Mouse (Mus musculus): ENCODE data around the gene Shisa6. TPM values are rescaled to one million over a fixed set of nuclear protein-coding genes. Genes with fewer than 3 reads are reported as not detected.

The Shisa6 gene
- polyA plus RNA-seq, 2 experiments: 0.59 to 1.1 TPM

GRCm38 (mm10) chr11:66527343-66527742 is 1.6 kb upstream of the Shisa6 start:
- H3K27me3 ChIP-seq (ENCODE audit: control insufficient read depth, insufficient read depth, low read length): peaks cover 63% of the 10 kb centered on the region
- no peak for TF ChIP-seq POLR2A (IDR thresholded peaks at IDR 0.05; ENCODE audit: borderline replicate concordance, extremely low read depth, insufficient read depth, insufficient read length)
- DNase-seq (ENCODE audit: low spot score): no peak
- no peak overlapping the region for H3K27ac ChIP-seq (replicated peaks; ENCODE audit: low read depth, low read length)
- no peaks in the 10 kb centered on the region for H3K36me3 ChIP-seq (ENCODE audit: control insufficient read depth, insufficient read depth, low read length)
- no peak overlapping the region for H3K9ac ChIP-seq (ENCODE audit: low read depth, low read length, severe bottlenecking)
- no peak overlapping the region for H3K4me2 ChIP-seq (replicated peaks; ENCODE audit: low read depth, low read length, severe bottlenecking)
- H3K4me3 ChIP-seq (replicated peaks; ENCODE audit: low read length): no peak overlapping the region
- no peak for ATAC-seq (ENCODE audit: low FRiP score, low read depth)
- H3K9me3 ChIP-seq (ENCODE audit: control insufficient read depth, low read length): no peaks in the 10 kb centered on the region
- H3K4me1 ChIP-seq (ENCODE audit: control insufficient read depth, insufficient read depth, low read length): no peaks in the 10 kb centered on the region
- WGBS: 0% methylated on average over 5 of the region's 5 CpGs

GRCm38 (mm10) chr11:66526981-66527320 is 1.2 kb upstream of the Shisa6 start:
- H3K4me3 ChIP-seq (replicated peaks; ENCODE audit: low read length): peak overlapping the region; percentile 56
- H3K27me3 ChIP-seq (ENCODE audit: control insufficient read depth, insufficient read depth, low read length): peaks cover 67% of the 10 kb centered on the region
- no peaks in the 10 kb centered on the region for H3K36me3 ChIP-seq (ENCODE audit: control insufficient read depth, insufficient read depth, low read length)
- no peak for ATAC-seq (ENCODE audit: low FRiP score, low read depth)
- H3K9me3 ChIP-seq (ENCODE audit: control insufficient read depth, low read length): no peaks in the 10 kb centered on the region
- H3K27ac ChIP-seq (replicated peaks; ENCODE audit: low read depth, low read length): no peak overlapping the region
- H3K4me1 ChIP-seq (ENCODE audit: control insufficient read depth, insufficient read depth, low read length): no peaks in the 10 kb centered on the region
- no peak for DNase-seq (ENCODE audit: low spot score)
- WGBS: 8% methylated on average over 5 of the region's 5 CpGs
- TF ChIP-seq POLR2A (IDR thresholded peaks at IDR 0.05; ENCODE audit: borderline replicate concordance, extremely low read depth, insufficient read depth, insufficient read length): no peak
- H3K9ac ChIP-seq (ENCODE audit: low read depth, low read length, severe bottlenecking): no peak overlapping the region
- H3K4me2 ChIP-seq (replicated peaks; ENCODE audit: low read depth, low read length, severe bottlenecking): peak overlapping the region; percentile 93

GRCm38 (mm10) chr11:66526046-66526980 is 549 bp upstream of the Shisa6 start:
- no peak for DNase-seq (ENCODE audit: low spot score)
- WGBS: under 1% methylated on average over 67 of the region's 126 CpGs
- H3K4me3 ChIP-seq (replicated peaks; ENCODE audit: low read length): peak overlapping the region; percentile 56
- ATAC-seq (ENCODE audit: low FRiP score, low read depth): no peak; the same call in 1 of the 2 replicates
- no peak overlapping the region for H3K27ac ChIP-seq (replicated peaks; ENCODE audit: low read depth, low read length)
- no peaks in the 10 kb centered on the region for H3K4me1 ChIP-seq (ENCODE audit: control insufficient read depth, insufficient read depth, low read length)
- peaks cover 72% of the 10 kb centered on the region for H3K27me3 ChIP-seq (ENCODE audit: control insufficient read depth, insufficient read depth, low read length)
- H3K4me2 ChIP-seq (replicated peaks; ENCODE audit: low read depth, low read length, severe bottlenecking): peak overlapping the region; percentile 93
- no peaks in the 10 kb centered on the region for H3K36me3 ChIP-seq (ENCODE audit: control insufficient read depth, insufficient read depth, low read length)
- TF ChIP-seq POLR2A (IDR thresholded peaks at IDR 0.05; ENCODE audit: borderline replicate concordance, extremely low read depth, insufficient read depth, insufficient read length): no peak
- H3K9me3 ChIP-seq (ENCODE audit: control insufficient read depth, low read length): no peaks in the 10 kb centered on the region
- H3K9ac ChIP-seq (ENCODE audit: low read depth, low read length, severe bottlenecking): peak overlapping the region; percentile 43

GRCm38 (mm10) chr11:66524251-66524650 is 1.5 kb downstream of the Shisa6 start:
- no peak overlapping the region for H3K4me3 ChIP-seq (replicated peaks; ENCODE audit: low read length)
- no peak overlapping the region for H3K9ac ChIP-seq (ENCODE audit: low read depth, low read length, severe bottlenecking)
- ATAC-seq (ENCODE audit: low FRiP score, low read depth) (no peak), DNase-seq (ENCODE audit: low spot score) (no peak)
- H3K4me1 ChIP-seq (ENCODE audit: control insufficient read depth, insufficient read depth, low read length): no peaks in the 10 kb centered on the region
- 48% methylated on average over 4 of the region's 4 CpGs for WGBS
- no peak for TF ChIP-seq POLR2A (IDR thresholded peaks at IDR 0.05; ENCODE audit: borderline replicate concordance, extremely low read depth, insufficient read depth, insufficient read length)
- H3K36me3 ChIP-seq (ENCODE audit: control insufficient read depth, insufficient read depth, low read length): no peaks in the 10 kb centered on the region
- peaks cover 72% of the 10 kb centered on the region for H3K27me3 ChIP-seq (ENCODE audit: control insufficient read depth, insufficient read depth, low read length)
- no peak overlapping the region for H3K4me2 ChIP-seq (replicated peaks; ENCODE audit: low read depth, low read length, severe bottlenecking)
- no peak overlapping the region for H3K27ac ChIP-seq (replicated peaks; ENCODE audit: low read depth, low read length)
- H3K9me3 ChIP-seq (ENCODE audit: control insufficient read depth, low read length): no peaks in the 10 kb centered on the region

- no peak overlapping the region for H3K9ac ChIP-seq (ENCODE audit: low read depth, low read length, severe bottlenecking)
- no peak overlapping the region for H3K27ac ChIP-seq (replicated peaks; ENCODE audit: low read depth, low read length)
- peaks cover 56% of the 10 kb centered on the region for H3K27me3 ChIP-seq (ENCODE audit: control insufficient read depth, insufficient read depth, low read length)
- no peak for DNase-seq (ENCODE audit: low spot score)
- no peak overlapping the region for H3K4me3 ChIP-seq (replicated peaks; ENCODE audit: low read length)
- no peaks in the 10 kb centered on the region for H3K9me3 ChIP-seq (ENCODE audit: control insufficient read depth, low read length)
- no peak for TF ChIP-seq POLR2A (IDR thresholded peaks at IDR 0.05; ENCODE audit: borderline replicate concordance, extremely low read depth, insufficient read depth, insufficient read length)
- 79% methylated on average over 4 of the region's 4 CpGs for whole genome bisulfite sequencing
- H3K4me2 ChIP-seq (replicated peaks; ENCODE audit: low read depth, low read length, severe bottlenecking): no peak overlapping the region
- no peak for ATAC-seq (ENCODE audit: low FRiP score, low read depth)
- H3K36me3 ChIP-seq (ENCODE audit: control insufficient read depth, insufficient read depth, low read length): no peaks in the 10 kb centered on the region
- no peaks in the 10 kb centered on the region for H3K4me1 ChIP-seq (ENCODE audit: control insufficient read depth, insufficient read depth, low read length)
Measured at GRCm38 (mm10) chr11:66522376-66522775, 3.4 kb downstream of the Shisa6 start.
